Mouse (Mus musculus): ENCODE data around the gene Kmt2a. TPM values are rescaled to one million over a fixed set of nuclear protein-coding genes. Genes with fewer than 3 reads are reported as not detected.
A peak's percentile ranks its signal among the peaks of the same experiment; 100 is the strongest.

Kmt2a gene
- total and polyA plus RNA-seq, 2 experiments from 2014 or later, result 20.0 to 28.0 TPM

GRCm38 (mm10) chr9:44882981-44883569 is 2.0 kb upstream of the Kmt2a start:
- H3K9me3 ChIP-seq (ENCODE audit: low read length), result no peaks in the 10 kb centered on the region
- H3K4me3 ChIP-seq (ENCODE audit: low read depth, low read length), result peak overlapping the region; percentile 96
- DNase-seq (ENCODE audit: low spot score) (peak; percentile 75), ATAC-seq (ENCODE audit: low FRiP score) (peak; percentile 17; the same call in 1 of the 2 replicates)
- peaks cover 6% of the 10 kb centered on the region; the same call in 1 of the 2 replicates for H3K4me1 ChIP-seq (ENCODE audit: insufficient read depth, low read length)
- peak overlapping the region; percentile 99 for H3K9ac ChIP-seq (replicated peaks; ENCODE audit: low read length, poor library complexity, severe bottlenecking)
- H3K27me3 ChIP-seq (ENCODE audit: insufficient read depth, low read length), result no peaks in the 10 kb centered on the region
- H3K4me2 ChIP-seq (ENCODE audit: low read depth, low read length, poor library complexity, severe bottlenecking), result peak overlapping the region; percentile 90
- WGBS, result under 1% methylated on average over 21 of the region's 21 CpGs
- H3K36me3 ChIP-seq (ENCODE audit: insufficient read depth, low read length), result no peaks in the 10 kb centered on the region
- peak; percentile 21 for TF ChIP-seq CTCF (IDR thresholded peaks at IDR 0.05)
- peak overlapping the region; percentile 99 for H3K27ac ChIP-seq (ENCODE audit: low read depth, low read length)

GRCm38 (mm10) chr9:44882436-44882980 is 1.4 kb upstream of the Kmt2a start:
- peak; percentile 54 for ATAC-seq (ENCODE audit: low FRiP score)
- H3K9me3 ChIP-seq (ENCODE audit: low read length), result no peaks in the 10 kb centered on the region
- TF ChIP-seq CTCF (IDR thresholded peaks at IDR 0.05), result peak; percentile 38
- under 1% methylated on average over 26 of the region's 27 CpGs for WGBS
- H3K36me3 ChIP-seq (ENCODE audit: insufficient read depth, low read length), result no peaks in the 10 kb centered on the region
- peak overlapping the region; percentile 90 for H3K4me2 ChIP-seq (ENCODE audit: low read depth, low read length, poor library complexity, severe bottlenecking)
- peak overlapping the region; percentile 99 for H3K27ac ChIP-seq (ENCODE audit: low read depth, low read length)
- H3K27me3 ChIP-seq (ENCODE audit: insufficient read depth, low read length), result no peaks in the 10 kb centered on the region
- H3K4me3 ChIP-seq (ENCODE audit: low read depth, low read length), result peak overlapping the region; percentile 96
- DNase-seq (ENCODE audit: low spot score), result peak; percentile 52
- peaks cover 11% of the 10 kb centered on the region; the same call in 1 of the 2 replicates for H3K4me1 ChIP-seq (ENCODE audit: insufficient read depth, low read length)
- H3K9ac ChIP-seq (replicated peaks; ENCODE audit: low read length, poor library complexity, severe bottlenecking), result peak overlapping the region; percentile 99

GRCm38 (mm10) chr9:44881941-44882435 is 892 bp upstream of the Kmt2a start:
- DNase-seq (ENCODE audit: low spot score) (peak; percentile 92), ATAC-seq (ENCODE audit: low FRiP score) (peak; percentile 76)
- peaks cover 15% of the 10 kb centered on the region for H3K4me1 ChIP-seq (ENCODE audit: insufficient read depth, low read length)
- no peaks in the 10 kb centered on the region for H3K9me3 ChIP-seq (ENCODE audit: low read length)
- H3K4me3 ChIP-seq (ENCODE audit: low read depth, low read length), result peak overlapping the region; percentile 96
- TF ChIP-seq CTCF (IDR thresholded peaks at IDR 0.05), result no peak; the same call in 1 of the 2 replicates
- peak overlapping the region; percentile 90 for H3K4me2 ChIP-seq (ENCODE audit: low read depth, low read length, poor library complexity, severe bottlenecking)
- WGBS, result under 1% methylated on average over 29 of the region's 29 CpGs
- H3K27me3 ChIP-seq (ENCODE audit: insufficient read depth, low read length), result no peaks in the 10 kb centered on the region
- peak overlapping the region; percentile 99 for H3K9ac ChIP-seq (replicated peaks; ENCODE audit: low read length, poor library complexity, severe bottlenecking)
- H3K36me3 ChIP-seq (ENCODE audit: insufficient read depth, low read length), result no peaks in the 10 kb centered on the region
- H3K27ac ChIP-seq (ENCODE audit: low read depth, low read length), result peak overlapping the region; percentile 99

GRCm38 (mm10) chr9:44880309-44881081 is 601 bp downstream of the Kmt2a start:
- peak; percentile 30 for DNase-seq (ENCODE audit: low spot score)
- ATAC-seq (ENCODE audit: low FRiP score), result peak; percentile 8; the same call in 1 of the 2 replicates
- peak overlapping the region; percentile 99 for H3K9ac ChIP-seq (replicated peaks; ENCODE audit: low read length, poor library complexity, severe bottlenecking)
- H3K27ac ChIP-seq (ENCODE audit: low read depth, low read length), result peak overlapping the region; percentile 99
- H3K27me3 ChIP-seq (ENCODE audit: insufficient read depth, low read length), result no peaks in the 10 kb centered on the region
- peak overlapping the region; percentile 96 for H3K4me3 ChIP-seq (ENCODE audit: low read depth, low read length)
- peak overlapping the region; percentile 90 for H3K4me2 ChIP-seq (ENCODE audit: low read depth, low read length, poor library complexity, severe bottlenecking)
- no peaks in the 10 kb centered on the region for H3K36me3 ChIP-seq (ENCODE audit: insufficient read depth, low read length)
- H3K9me3 ChIP-seq (ENCODE audit: low read length), result no peaks in the 10 kb centered on the region
- peaks cover 17% of the 10 kb centered on the region for H3K4me1 ChIP-seq (ENCODE audit: insufficient read depth, low read length)
- WGBS, result under 1% methylated on average over 41 of the region's 44 CpGs
- TF ChIP-seq CTCF (IDR thresholded peaks at IDR 0.05), result no peak

GRCm38 (mm10) chr9:44879694-44880271 is 1.3 kb downstream of the Kmt2a start:
- Histone ChIP-seq H3K36me3 (ENCODE audit: insufficient read depth, low read length) (no peaks in the 10 kb centered on the region), H3K27ac (ENCODE audit: low read depth, low read length) (peak overlapping the region; percentile 99), H3K27me3 (ENCODE audit: insufficient read depth, low read length) (no peaks in the 10 kb centered on the region), H3K4me1 (ENCODE audit: insufficient read depth, low read length) (peaks cover 17% of the 10 kb centered on the region), H3K9me3 (ENCODE audit: low read length) (no peaks in the 10 kb centered on the region), H3K9ac (replicated peaks; ENCODE audit: low read length, poor library complexity, severe bottlenecking) (peak overlapping the region; percentile 99), H3K4me2 (ENCODE audit: low read depth, low read length, poor library complexity, severe bottlenecking) (peak overlapping the region; percentile 90), H3K4me3 (ENCODE audit: low read depth, low read length) (peak overlapping the region; percentile 96)
- peak; percentile 38 for DNase-seq (ENCODE audit: low spot score)
- WGBS, result under 1% methylated on average over 13 of the region's 13 CpGs
- ATAC-seq (ENCODE audit: low FRiP score), result no peak
- no peak for TF ChIP-seq CTCF (IDR thresholded peaks at IDR 0.05)

Data from midbrain, postnatal 0 days (tissue).